Mouse (Mus musculus) cerebellum, adult 18-20 months (tissue): ENCODE measurements around the gene Pygo2.
A peak's percentile ranks its signal among the peaks of the same experiment; 100 is the strongest.
"Not testable (repeated sequence)": the region's sequence is repeated elsewhere in the genome, so short reads cannot be mapped to it uniquely, and the experiment has no call there.

Source experiments
- DNase-seq, 2 experiments: peaks; one replicate each; pipeline ENCODE4 v3.0.0; 2021

The Pygo2 gene

GRCm38 (mm10) chr3:89421002-89421774 lies 8.8 kb upstream of the Pygo2 start:
- peak; percentile 51 to 73 for DNase-seq

DNA sequence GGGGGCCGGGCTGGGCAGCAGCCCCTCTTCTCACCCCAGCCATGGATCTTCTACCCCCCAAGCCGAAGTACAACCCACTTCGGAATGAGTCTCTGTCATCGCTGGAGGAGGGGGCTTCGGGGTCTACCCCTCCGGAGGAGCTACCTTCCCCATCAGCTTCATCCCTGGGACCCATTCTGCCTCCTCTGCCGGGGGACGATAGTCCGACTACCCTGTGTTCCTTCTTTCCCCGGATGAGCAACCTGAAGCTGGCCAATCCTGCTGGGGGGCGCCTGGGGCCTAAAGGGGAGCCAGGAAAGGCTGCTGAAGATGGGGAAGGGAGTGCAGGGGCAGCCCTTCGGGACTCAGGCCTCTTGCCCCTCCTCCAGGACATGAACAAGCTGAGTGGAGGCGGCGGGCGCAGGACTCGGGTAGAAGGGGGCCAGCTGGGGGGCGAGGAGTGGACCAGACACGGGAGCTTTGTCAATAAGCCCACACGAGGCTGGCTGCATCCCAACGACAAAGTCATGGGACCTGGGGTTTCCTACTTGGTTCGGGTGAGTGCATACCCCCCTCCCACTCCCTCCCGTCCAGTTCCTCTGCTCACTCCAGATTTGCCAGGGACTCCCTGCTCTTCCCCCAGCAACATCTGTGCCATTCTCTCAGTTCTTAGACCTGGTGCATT lies 8.1 kb upstream of the Pygo2 start:
- no peak for DNase-seq

DNA sequence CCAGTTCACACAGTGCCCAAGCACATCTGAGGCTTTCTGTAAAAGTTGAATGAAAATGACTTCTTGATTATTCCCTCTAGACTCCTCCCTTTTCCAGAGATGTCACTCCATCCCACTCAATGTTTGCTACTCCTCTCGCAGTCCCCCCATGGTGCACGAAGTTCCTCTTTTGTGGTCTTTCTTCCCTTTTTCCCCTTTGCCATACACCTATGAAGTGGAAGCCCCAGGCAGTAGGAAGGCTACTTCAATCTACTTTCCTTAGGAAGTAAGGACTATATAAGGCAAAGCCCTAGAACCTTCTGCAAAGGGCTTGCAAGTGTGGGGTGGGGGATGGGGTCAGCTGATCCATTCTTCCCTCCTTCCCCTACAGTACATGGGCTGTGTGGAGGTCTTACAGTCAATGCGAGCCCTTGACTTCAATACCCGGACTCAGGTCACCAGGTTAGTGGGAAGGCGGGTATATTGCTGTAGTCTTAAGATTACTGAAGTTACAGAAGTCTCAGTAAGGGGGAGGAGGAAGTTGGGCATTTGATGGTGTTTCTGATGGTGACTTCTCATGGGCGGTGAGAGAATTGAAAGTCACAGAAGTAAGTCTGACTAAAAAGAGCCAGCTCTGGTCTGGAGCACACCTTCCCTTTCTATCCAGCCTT lies 7.3 kb upstream of the Pygo2 start:
- no peak for DNase-seq

DNA sequence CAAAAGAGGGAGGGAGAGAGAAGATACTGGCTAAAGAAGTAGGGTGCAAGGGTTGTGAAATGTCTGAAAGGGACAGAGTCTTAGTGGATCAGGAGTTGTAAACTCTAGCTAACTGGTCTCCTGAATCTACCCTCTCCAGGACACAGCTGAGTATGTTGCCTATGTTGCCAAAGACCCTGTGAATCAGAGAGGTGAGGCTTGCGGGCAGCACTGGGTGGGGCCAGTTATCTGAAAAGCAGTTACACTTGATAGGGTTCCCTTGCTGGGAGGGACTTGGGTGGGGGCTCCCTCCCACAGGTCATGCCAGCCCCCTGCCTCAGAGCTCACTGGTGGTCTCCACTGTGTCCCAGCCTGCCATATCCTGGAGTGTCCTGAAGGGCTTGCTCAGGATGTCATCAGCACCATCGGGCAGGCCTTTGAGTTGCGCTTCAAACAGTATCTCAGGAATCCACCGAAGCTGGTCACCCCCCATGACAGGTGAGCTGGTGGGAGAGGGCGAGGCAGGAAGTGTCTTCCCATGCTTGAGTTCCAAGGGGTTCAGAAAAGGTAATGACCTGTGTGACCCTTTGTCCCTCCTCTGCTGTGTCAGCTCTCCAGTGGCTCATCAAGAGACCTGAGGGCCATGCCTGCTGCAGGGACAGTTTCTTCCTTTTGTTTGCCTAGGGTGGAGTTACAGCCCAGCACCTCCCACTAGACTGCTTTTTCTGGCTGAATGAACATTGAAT lies 5.4 kb upstream of the Pygo2 start:
- DNase-seq: no peak

DNA sequence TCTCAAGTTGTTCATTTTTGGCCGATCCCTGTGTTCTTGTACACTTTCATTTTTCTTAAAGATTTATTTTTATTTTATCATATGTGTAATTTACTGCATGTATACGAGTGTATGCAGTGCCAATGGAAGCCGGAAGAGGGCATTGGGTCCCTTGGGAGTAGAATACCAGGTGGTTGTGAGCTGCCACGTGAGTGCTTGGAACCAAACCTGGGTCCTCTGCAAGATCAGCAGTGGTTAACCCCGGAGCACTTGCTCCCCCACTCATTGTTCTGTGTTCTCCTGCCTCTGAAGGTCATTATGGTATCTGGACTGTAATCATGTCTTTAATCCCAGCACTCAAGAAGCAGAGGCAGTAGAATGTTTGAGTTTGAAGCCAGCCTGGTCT lies 4.9 kb upstream of the Pygo2 start:
- no peak for DNase-seq

GRCm38 (mm10) chr3:89425876-89426275 lies 4.1 kb upstream of the Pygo2 start:
- no peak for DNase-seq

GRCm38 (mm10) chr3:89429021-89429420 lies 993 bp upstream of the Pygo2 start:
- not testable (repeated sequence) for DNase-seq

DNA sequence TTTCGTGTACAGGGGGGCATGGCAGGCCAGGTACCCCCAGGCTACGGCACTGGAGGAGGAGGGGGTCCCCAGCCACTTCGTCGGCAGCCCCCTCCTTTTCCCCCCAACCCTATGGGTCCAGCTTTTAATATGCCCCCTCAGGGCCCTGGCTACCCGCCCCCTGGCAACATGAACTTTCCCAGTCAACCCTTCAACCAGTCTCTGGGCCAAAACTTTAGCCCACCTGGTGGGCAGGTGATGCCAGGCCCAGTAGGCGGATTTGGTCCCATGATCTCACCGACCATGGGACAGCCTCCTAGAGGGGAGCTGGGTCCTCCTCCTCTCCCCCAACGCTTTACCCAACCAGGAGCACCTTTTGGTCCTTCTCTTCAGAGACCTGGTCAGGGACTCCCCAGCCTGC lies 2.6 kb downstream of the Pygo2 start:
- DNase-seq: peak in 1 of 2 experiments; percentile 13

GRCm38 (mm10) chr3:89434532-89434931 lies 4.5 kb downstream of the Pygo2 start:
- DNase-seq: no peak

GRCm38 (mm10) chr3:89435041-89435440 lies 5.0 kb downstream of the Pygo2 start:
- no peak for DNase-seq

GRCm38 (mm10) chr3:89436176-89437113 lies 6.4 kb downstream of the Pygo2 start, which contains the start of gene Pbxip1:
Gene Pbxip1, plus strand, starts transcription at chr3:89436706.
- DNase-seq: no peak

DNA sequence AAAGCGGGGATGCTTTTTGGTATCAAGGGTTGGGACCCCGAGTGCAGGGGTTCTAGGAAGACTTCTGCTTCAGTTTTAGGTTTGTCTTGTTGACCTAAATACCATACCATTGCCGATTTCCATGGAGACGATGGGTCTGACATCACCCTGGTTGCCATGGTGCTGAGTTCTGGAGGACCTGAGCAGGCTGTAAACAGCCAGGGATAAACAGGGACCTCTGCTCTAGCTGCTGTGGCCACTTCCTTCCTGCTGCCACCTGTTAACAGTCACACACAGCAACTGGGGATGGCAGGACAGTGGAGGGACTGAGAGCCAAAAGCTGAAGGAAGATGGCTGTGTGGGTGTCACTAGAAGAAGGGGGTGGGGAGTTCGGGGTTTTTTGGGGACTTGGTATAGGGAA lies 7.3 kb downstream of the Pygo2 start:
- no peak for DNase-seq

DNA sequence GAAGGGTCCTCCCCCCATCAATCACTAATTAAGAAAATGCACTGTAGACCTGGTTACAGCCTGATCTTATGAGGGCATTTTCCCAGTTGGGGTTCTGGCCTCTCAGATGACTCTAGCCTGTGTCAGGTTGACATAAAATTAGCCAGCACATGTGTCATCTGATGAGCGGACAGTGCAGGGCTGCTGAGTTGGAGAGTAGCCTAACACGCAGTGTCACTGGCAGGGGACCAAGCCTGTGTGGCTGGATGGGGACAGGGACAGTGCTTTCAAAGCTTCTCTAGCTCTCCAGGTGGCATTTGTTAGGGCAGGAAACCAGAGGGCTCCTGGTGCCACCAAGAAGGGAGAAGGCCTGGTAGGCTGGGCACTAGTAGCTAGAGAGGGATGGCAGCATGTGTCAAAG lies 10.7 kb downstream of the Pygo2 start:
- no peak for DNase-seq

GRCm38 (mm10) chr3:89448720-89449537 lies 18.9 kb downstream of the Pygo2 start:
- DNase-seq: no peak

DNA sequence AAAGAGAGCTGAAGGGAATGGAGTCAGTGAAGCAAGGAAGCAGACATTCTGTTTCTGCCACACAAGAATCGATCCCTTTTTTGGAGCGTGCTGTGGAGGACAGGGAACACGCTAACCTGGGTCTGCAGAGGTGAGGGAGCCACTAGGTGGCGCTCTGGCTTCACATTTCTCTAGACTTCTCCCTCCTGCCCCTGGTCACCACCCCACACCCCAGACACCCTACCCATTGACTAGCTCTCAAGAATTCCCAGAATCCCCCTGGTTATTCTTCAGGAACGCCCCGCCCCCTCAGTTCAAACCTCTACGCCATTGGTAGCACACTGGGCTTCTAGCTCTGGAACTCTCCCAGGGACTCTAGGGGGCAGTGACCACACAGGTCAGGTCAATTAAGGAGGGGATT lies 19.5 kb downstream of the Pygo2 start:
- peak; percentile 74 to 82 for DNase-seq

DNA sequence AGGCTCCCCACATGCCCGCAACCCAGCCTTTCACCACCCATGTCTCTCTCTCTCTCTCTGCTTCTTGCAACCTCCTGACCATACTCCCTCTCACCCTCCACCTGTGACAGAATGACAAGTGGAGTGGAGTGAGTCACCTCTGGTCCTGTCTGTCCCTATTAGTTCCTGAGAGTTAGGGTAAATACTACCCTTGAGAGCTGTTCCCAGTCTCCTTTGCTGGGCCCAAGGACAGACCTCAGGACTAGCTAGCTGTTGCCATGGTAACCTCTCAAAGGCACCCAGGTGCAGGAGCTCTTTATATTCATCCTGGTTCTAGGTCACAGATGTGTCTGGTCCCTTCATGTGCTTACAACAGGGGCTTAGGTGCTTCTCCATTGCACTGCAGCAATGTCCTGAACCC lies 21.9 kb downstream of the Pygo2 start:
- no peak for DNase-seq

DNA sequence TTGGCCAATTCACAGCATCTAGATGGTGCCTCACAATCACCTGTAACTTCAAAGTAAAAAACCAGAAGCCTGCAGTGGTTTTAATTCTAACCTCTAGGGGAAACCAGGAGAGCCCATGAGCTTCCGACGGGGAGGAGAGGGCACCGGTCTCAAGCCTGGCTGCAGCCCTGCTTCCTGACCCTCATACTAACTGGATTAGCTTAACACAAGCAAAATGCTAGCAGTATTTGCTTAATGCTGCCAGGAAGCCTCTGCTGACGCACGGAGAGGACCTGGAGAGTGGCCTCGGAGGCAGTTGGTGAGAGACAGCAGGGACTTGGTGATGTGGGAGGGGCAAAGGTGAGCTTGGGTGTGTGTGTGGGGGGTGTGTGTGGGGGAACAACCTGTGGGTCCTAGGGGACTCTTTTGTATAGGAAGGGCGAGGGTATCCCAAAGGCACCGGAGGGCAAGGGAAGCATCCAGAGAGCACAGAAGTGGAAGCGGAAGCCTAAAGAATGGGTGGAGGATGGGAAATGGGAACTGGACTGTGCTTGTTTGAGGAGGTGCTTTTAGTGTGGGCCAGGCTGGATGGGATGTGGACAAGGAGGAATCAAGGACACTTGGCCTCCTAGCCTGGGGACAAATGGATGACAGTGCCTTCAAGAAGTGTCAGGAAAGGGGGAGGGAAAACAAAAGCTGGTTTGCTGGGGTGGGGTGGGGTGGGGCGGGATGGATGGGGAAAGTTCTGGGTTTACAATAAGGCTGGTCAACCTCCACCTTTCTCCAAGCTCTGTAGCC lies 24.6 kb downstream of the Pygo2 start, which contains the start of gene Pmvk:
TSS of gene Pmvk (plus strand) at position 141 of the 777 bp plus-strand sequence.
- DNase-seq: no peak

- no peak for DNase-seq
Observed at GRCm38 (mm10) chr3:89455786-89456285, 25.8 kb downstream of the Pygo2 start.

DNA sequence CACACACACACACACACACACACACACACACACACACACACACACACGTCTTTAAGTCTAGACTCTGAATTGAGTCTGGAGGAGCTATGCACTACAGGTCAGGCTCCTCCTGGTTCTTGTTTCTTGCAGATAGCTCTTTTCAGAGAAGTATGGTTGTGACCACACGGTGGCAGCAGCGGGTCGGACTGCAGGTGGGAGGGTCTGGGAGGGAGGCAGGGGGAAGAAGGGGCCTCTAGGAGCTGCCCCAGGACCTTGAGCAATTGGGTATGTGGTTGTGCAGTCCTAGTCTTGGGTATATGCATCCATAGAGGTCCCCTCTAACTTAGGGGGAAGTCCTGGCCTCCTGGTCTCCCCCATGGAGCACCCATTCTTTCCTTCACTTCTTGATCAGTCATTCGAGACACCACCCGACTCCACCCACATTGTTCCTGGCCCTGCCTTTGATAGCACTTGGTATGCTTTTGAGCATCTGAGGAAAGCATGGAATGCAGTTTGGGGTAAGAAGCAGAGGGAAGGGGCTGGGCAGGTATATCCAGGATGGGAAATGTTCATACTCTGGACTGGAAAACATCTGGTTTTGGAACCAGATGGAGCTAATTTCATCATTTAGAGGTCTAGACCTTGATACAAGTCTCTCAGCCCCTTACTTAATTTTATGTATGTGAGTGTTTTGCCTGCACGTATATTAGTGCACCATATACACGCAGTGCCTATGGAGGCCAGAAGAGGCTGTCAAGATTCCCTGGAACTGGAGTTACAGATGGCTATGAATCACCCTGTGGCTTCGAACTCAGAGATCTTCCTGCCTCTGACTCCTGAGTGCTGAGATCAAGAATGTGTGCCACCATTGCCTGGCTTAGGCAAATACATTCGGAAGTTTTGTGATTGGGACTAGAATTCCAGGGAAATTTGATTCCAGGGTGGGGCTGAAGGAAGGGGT lies 27.0 kb downstream of the Pygo2 start:
- peak; percentile 50 to 67 for DNase-seq
